Mouse (Mus musculus): ENCODE results near the gene Mymk.

- TF ChIP-seq CTCF (IDR thresholded peaks at IDR 0.05; ENCODE audit: borderline replicate concordance, control insufficient read depth, extremely low read depth, insufficient read depth, low read length, poor library complexity) (no peak), POLR2A (IDR thresholded peaks at IDR 0.05; ENCODE audit: control insufficient read depth, extremely low read depth, insufficient read depth, low read length, poor library complexity) (no peak)
Observed at GRCm38 (mm10) chr2:27083761-27084475, 11.9 kb upstream of the Mymk start.
